Mouse (Mus musculus) CH12.LX (cell line): ENCODE measurements around the gene Nfic. TPM values are rescaled to one million over a fixed set of nuclear protein-coding genes. Genes with fewer than 3 reads are reported as not detected.

Source experiments
- DNase-seq: peaks from one replicate; pipeline ENCODE4 v3.0.0-alpha.2; 2013; ENCODE audit errors: extremely low read depth
- H3K27ac ChIP-seq: 2 replicates; pipeline ENCODE4 v1.5.1; 2012; ENCODE audit warnings: low read depth, mild to moderate bottlenecking, control low read depth, moderate library complexity; ENCODE audit not compliant: insufficient read depth
- H3K27me3 ChIP-seq: replicated peaks from 2 replicates; pipeline ENCODE3; 2012; ENCODE audit warnings: inconsistent platforms
- H3K36me3 ChIP-seq, 2 experiments: replicated peaks in 1 of 2; 2 replicates each; pipeline versions ENCODE3 to v1.6.1; 2012; ENCODE audit warnings: inconsistent platforms in 1 of 2, low read length in 1 of 2, mild to moderate bottlenecking in 1 of 2, mixed read lengths in 1 of 2, moderate library complexity in 1 of 2; ENCODE audit not compliant: control insufficient read depth in 1 of 2, insufficient read depth in 1 of 2
- H3K4me1 ChIP-seq, 2 experiments: 2 replicates each; pipeline ENCODE4 v1.6.1; 2012; ENCODE audit warnings: inconsistent platforms in 1 of 2, moderate library complexity in 1 of 2; ENCODE audit not compliant: insufficient read depth in 2 of 2, control insufficient read depth in 1 of 2
- H3K4me2 ChIP-seq: 2 replicates; pipeline ENCODE4 v1.6.1; 2012; ENCODE audit warnings: low read depth, mild to moderate bottlenecking, control low read depth; ENCODE audit not compliant: poor library complexity, insufficient read depth, severe bottlenecking
- H3K4me3 ChIP-seq, 3 experiments: fragments of 150-350 bp in 1 of 3; sonication (generic) in 1 of 3; replicated peaks in 1 of 3; 2 replicates each; pipeline versions ENCODE3 to v1.5.1; 2011 to 2012; ENCODE audit warnings: low read depth in 2 of 3, low read length in 2 of 3, mild to moderate bottlenecking in 2 of 3, moderate library complexity in 2 of 3, control low read depth in 1 of 3, improper control_type of control experiment in 1 of 3, inconsistent platforms in 1 of 3, mixed read lengths in 1 of 3; ENCODE audit not compliant: poor library complexity in 1 of 3
- H3K79me2 ChIP-seq: replicated peaks from 2 replicates; pipeline ENCODE4 v1.6.1; 2012; ENCODE audit warnings: mild to moderate bottlenecking, moderate library complexity; ENCODE audit not compliant: control insufficient read depth, poor library complexity, insufficient read depth, severe bottlenecking; ENCODE audit errors: extremely low read depth
- H3K9ac ChIP-seq: 2 replicates; pipeline ENCODE4 v1.6.1; 2012; ENCODE audit warnings: low read depth, mild to moderate bottlenecking, control low read depth, moderate library complexity; ENCODE audit not compliant: insufficient read depth
- H3K9me3 ChIP-seq: replicated peaks from 2 replicates; pipeline ENCODE3; 2012; ENCODE audit warnings: low read length, inconsistent platforms, mixed read lengths
- CHD1 ChIP-seq: IDR thresholded peaks from 2 replicates; pipeline ENCODE4 v1.6.1; 2012; ENCODE audit warnings: low read depth, low read length, improper control_type of control experiment, inconsistent platforms
- CTCF ChIP-seq, 2 experiments: IDR thresholded peaks in 1 of 2; conservative IDR thresholded peaks in 1 of 2; 2 replicates each; pipeline ENCODE4 v1.5.1; 2011 to 2012; ENCODE audit warnings: low read depth in 2 of 2, low read length in 2 of 2, improper control_type of control experiment in 1 of 2, inconsistent platforms in 1 of 2, mild to moderate bottlenecking in 1 of 2, moderate library complexity in 1 of 2
- E2F4 ChIP-seq: IDR thresholded peaks from 2 replicates; pipeline ENCODE4 v1.6.1; 2011; ENCODE audit warnings: low read depth, low read length, improper control_type of control experiment; ENCODE audit not compliant: insufficient replicate concordance
- JUND ChIP-seq: conservative IDR thresholded peaks from 2 replicates; pipeline ENCODE4 v1.6.1; 2011; ENCODE audit warnings: low read depth, low read length, improper control_type of control experiment
- MAFK ChIP-seq: IDR thresholded peaks from 2 replicates; pipeline ENCODE4 v1.6.1; 2011; ENCODE audit warnings: low read length, improper control_type of control experiment; ENCODE audit not compliant: insufficient replicate concordance
- MXI1 ChIP-seq: IDR thresholded peaks from 2 replicates; pipeline ENCODE4 v1.6.1; 2011; ENCODE audit warnings: mild to moderate bottlenecking, low read depth, low read length, improper control_type of control experiment
- PAX5 ChIP-seq: IDR thresholded peaks from 2 replicates; pipeline ENCODE4 v1.6.1; 2012; ENCODE audit warnings: low read length, inconsistent platforms, mixed read lengths
- TBP ChIP-seq: conservative IDR thresholded peaks from 2 replicates; pipeline ENCODE4 v1.6.1; 2011; ENCODE audit warnings: low read depth, low read length, improper control_type of control experiment
- USF1 ChIP-seq: IDR thresholded peaks from 2 replicates; pipeline ENCODE4 v1.6.1; 2014; ENCODE audit warnings: low read depth, mild to moderate bottlenecking, inconsistent platforms, low read length, improper control_type of control experiment
- ZKSCAN1 ChIP-seq: IDR thresholded peaks from 2 replicates; pipeline ENCODE4 v1.6.1; 2012; ENCODE audit warnings: low read depth, inconsistent platforms, low read length, improper control_type of control experiment, borderline replicate concordance
- ZNF384 ChIP-seq: IDR thresholded peaks from 2 replicates; pipeline ENCODE4 v1.6.1; 2012; ENCODE audit warnings: low read depth, low read length, improper control_type of control experiment, inconsistent platforms
- dilution Hi-C: fragments of 300-500 bp; cut with MboI; formaldehyde crosslinking; loops from 2 replicates; pipeline ENCODE4 v1.14.3; 2020; ENCODE audit warnings: low sequenced_read_pairs; ENCODE audit not compliant: extremely low pct_unique_long_range_greater_than_20kb, extremely low pct_ligation_motif_present
- in situ Hi-C: fragments of 300-500 bp; cut with MboI; formaldehyde crosslinking; loops from 3 replicates; pipeline ENCODE4 v1.14.3; 2019; ENCODE audit warnings: low sequenced_read_pairs, low pct_ligation_motif_present, low pct_unique_long_range_greater_than_20kb, mixed read lengths
- polyA plus RNA-seq: library from polyadenylated mRNA; unstranded; fragments of >175 nt; gene quantifications from 2 replicates; pipeline ENCODE4 v1.2.1, GENCODE M21; 2012; ENCODE audit warnings: low read depth; ENCODE audit not compliant: insufficient read length
- total RNA-seq, 2 experiments: library from RNA; depleted of rRNA; stranded (reverse); fragments of 300-350 nt in 1 of 2; fragments of >200 nt in 1 of 2; gene quantifications; 2 replicates each; pipeline ENCODE4 v1.2.3; 2012 to 2014

Nfic gene
- total and polyA plus RNA-seq, 3 experiments = 0.07 to 4.7 (median 4.0) TPM

GRCm38 (mm10) chr10:81413310-81414261 is 41.8 kb downstream of the Nfic start:
- no peaks in the 10 kb centered on the region for H3K27me3 ChIP-seq
- DNase-seq = no peak
- H3K79me2 ChIP-seq = 0 out of 2 replicates have a peak, but pooled peaks cover 8% of the 10 kb centered on the region
- in situ Hi-C loops (no loop called here), dilution Hi-C loops (no loop called here)
- no peak overlapping the region for H3K4me3 ChIP-seq
- no peak overlapping the region for H3K9ac ChIP-seq
- H3K4me1 ChIP-seq = peaks cover 58 to 71% of the 10 kb centered on the region in 2 experiments
- H3K4me2 ChIP-seq = no peak overlapping the region
- TF ChIP-seq MAFK (no peak), CTCF (conservative IDR thresholded peaks at IDR 0.05 in 1 of 2, IDR thresholded peaks at IDR 0.05 in 1 of 2; ENCODE audit: low read depth in 2 of 2, low read length in 2 of 2) (0 out of 4 replicates have a peak, but pooled peaks of 1 of the 2 experiments have one; percentile 11), ZKSCAN1 (peak; percentile 46; the same call in 1 of the 2 replicates), PAX5 (no peak)
- H3K9me3 ChIP-seq = no peaks in the 10 kb centered on the region
- no peak overlapping the region for H3K27ac ChIP-seq
- H3K36me3 ChIP-seq = peaks cover 16 to 47% of the 10 kb centered on the region in 2 experiments

- Histone ChIP-seq H3K27me3 (no peaks in the 10 kb centered on the region), H3K27ac (peak overlapping the region; percentile 25; the same call in 1 of the 2 replicates), H3K36me3 (peaks cover 22 to 51% of the 10 kb centered on the region in 2 experiments), H3K9me3 (no peaks in the 10 kb centered on the region), H3K4me3 (peak overlapping the region in 1 of 3 experiments; percentile 6), H3K4me2 (no peak overlapping the region), H3K79me2 (0 out of 2 replicates have a peak, but pooled peaks cover 5% of the 10 kb centered on the region), H3K9ac (no peak overlapping the region), H3K4me1 (peaks cover 62 to 80% of the 10 kb centered on the region in 2 experiments)
- TF ChIP-seq ZNF384 (no peak), MXI1 (no peak), USF1 (no peak), JUND (no peak), CHD1 (no peak), TBP (no peak), E2F4 (no peak)
- no peak for DNase-seq
- dilution Hi-C loops (no loop called here), in situ Hi-C loops (no loop called here)
These were observed 42.7 kb downstream of the Nfic start for GRCm38 (mm10) chr10:81412586-81413309.
